Mouse (Mus musculus): ENCODE data around the gene Whrn. TPM values are rescaled to one million over a fixed set of nuclear protein-coding genes. Genes with fewer than 3 reads are reported as not detected.

Gene Whrn
- polyA plus RNA-seq, 1 experiment from 2014 or later, result 10.8 TPM

- Histone ChIP-seq H3K9me3 (replicated peaks) (no peaks in the 10 kb centered on the region), H3K9ac (no peak overlapping the region), H3K36me3 (no peaks in the 10 kb centered on the region), H3K4me1 (peaks cover 34% of the 10 kb centered on the region), H3K4me3 (no peak overlapping the region), H3K4me2 (replicated peaks) (no peak overlapping the region), H3K27me3 (peaks cover 16% of the 10 kb centered on the region), H3K27ac (no peak overlapping the region)
- 68% methylated on average over 3 of the region's 3 CpGs for WGBS
- no peak for ATAC-seq (ENCODE audit: low FRiP score)
These were observed 5.6 kb downstream of the Whrn start for GRCm38 (mm10) chr4:63490146-63490545.

DNA sequence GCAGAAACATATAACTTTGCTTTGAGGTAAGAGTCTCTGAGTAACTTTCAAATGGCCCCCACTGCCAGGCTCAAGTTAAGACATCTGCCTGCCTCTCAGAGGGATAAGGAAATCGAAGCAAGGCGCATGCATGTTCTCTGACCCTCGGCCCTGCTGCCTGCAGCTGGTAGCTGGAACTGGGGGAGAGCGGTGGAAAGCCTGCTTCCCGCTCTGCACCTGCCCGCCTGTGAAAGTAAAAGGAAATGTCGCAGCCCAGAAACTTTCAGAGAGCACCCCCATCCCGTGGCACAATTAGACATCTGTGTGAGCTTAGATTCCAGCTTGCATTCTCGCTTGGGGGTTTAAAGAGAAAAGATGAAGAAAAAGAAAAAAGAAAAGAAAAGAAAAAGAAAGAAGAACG is 6.1 kb downstream of the Whrn start:
- Histone ChIP-seq H3K36me3 (no peaks in the 10 kb centered on the region), H3K9ac (no peak overlapping the region), H3K9me3 (replicated peaks) (no peaks in the 10 kb centered on the region), H3K4me2 (replicated peaks) (no peak overlapping the region), H3K27ac (no peak overlapping the region), H3K4me1 (peaks cover 30% of the 10 kb centered on the region), H3K27me3 (peaks cover 11% of the 10 kb centered on the region), H3K4me3 (no peak overlapping the region)
- ATAC-seq (ENCODE audit: low FRiP score), result no peak
- 70% methylated on average over 10 of the region's 10 CpGs for WGBS

- WGBS, result 91% methylated on average over 2 of the region's 2 CpGs
- H3K4me2 ChIP-seq (replicated peaks), result no peak overlapping the region
- H3K27me3 ChIP-seq, result peaks cover 5% of the 10 kb centered on the region
- H3K27ac ChIP-seq, result no peak overlapping the region
- no peak overlapping the region for H3K4me3 ChIP-seq
- peaks cover 21% of the 10 kb centered on the region; the same call in 1 of the 2 replicates for H3K4me1 ChIP-seq
- H3K36me3 ChIP-seq, result no peaks in the 10 kb centered on the region
- no peak for ATAC-seq (ENCODE audit: low FRiP score)
- H3K9me3 ChIP-seq (replicated peaks), result no peaks in the 10 kb centered on the region
- no peak overlapping the region for H3K9ac ChIP-seq
These were observed 7.9 kb downstream of the Whrn start for GRCm38 (mm10) chr4:63487916-63488315.

GRCm38 (mm10) chr4:63487256-63487655 is 8.5 kb downstream of the Whrn start:
- Histone ChIP-seq H3K27ac (no peak overlapping the region), H3K9ac (no peak overlapping the region), H3K36me3 (no peaks in the 10 kb centered on the region), H3K27me3 (no peaks in the 10 kb centered on the region), H3K4me1 (peaks cover 14% of the 10 kb centered on the region; the same call in 1 of the 2 replicates), H3K9me3 (replicated peaks) (no peaks in the 10 kb centered on the region), H3K4me2 (replicated peaks) (no peak overlapping the region), H3K4me3 (no peak overlapping the region)
- WGBS, result 83% methylated on average over 6 of the region's 6 CpGs
- no peak for ATAC-seq (ENCODE audit: low FRiP score)

GRCm38 (mm10) chr4:63486523-63486922 is 9.3 kb downstream of the Whrn start:
- Histone ChIP-seq H3K4me1 (peaks cover 14% of the 10 kb centered on the region; the same call in 1 of the 2 replicates), H3K36me3 (no peaks in the 10 kb centered on the region), H3K9me3 (replicated peaks) (no peaks in the 10 kb centered on the region), H3K4me2 (replicated peaks) (no peak overlapping the region), H3K4me3 (no peak overlapping the region), H3K27ac (no peak overlapping the region), H3K9ac (no peak overlapping the region), H3K27me3 (no peaks in the 10 kb centered on the region)
- ATAC-seq (ENCODE audit: low FRiP score), result no peak
- 51% methylated on average over 4 of the region's 4 CpGs for WGBS

GRCm38 (mm10) chr4:63483741-63484140 is 12.1 kb downstream of the Whrn start:
- Histone ChIP-seq H3K9me3 (replicated peaks) (no peaks in the 10 kb centered on the region), H3K4me2 (replicated peaks) (no peak overlapping the region), H3K4me1 (peaks cover 21% of the 10 kb centered on the region), H3K27me3 (no peaks in the 10 kb centered on the region), H3K9ac (no peak overlapping the region), H3K27ac (no peak overlapping the region), H3K36me3 (no peaks in the 10 kb centered on the region), H3K4me3 (no peak overlapping the region)
- WGBS, result 46% methylated on average over 7 of the region's 7 CpGs
- no peak for ATAC-seq (ENCODE audit: low FRiP score)

DNA sequence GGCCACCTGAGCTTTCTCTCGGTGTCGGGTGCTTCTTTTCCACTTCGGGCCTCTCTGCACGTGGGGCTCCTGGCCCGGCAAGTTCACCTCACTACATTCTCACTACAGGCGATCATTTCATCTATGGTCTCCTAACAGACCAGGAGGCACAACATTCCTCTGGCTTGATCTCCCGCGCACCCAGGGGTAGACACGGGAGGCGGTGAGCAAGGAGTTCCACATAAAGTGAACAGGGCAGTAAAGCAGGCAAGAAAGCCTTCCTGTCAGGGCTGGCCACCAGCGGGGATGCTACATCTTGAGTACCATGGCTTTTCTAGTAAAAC is 15.0 kb downstream of the Whrn start:
- 44% methylated on average over 11 of the region's 11 CpGs for WGBS
- no peaks in the 10 kb centered on the region for H3K9me3 ChIP-seq (replicated peaks)
- H3K4me2 ChIP-seq (replicated peaks), result no peak overlapping the region
- H3K4me3 ChIP-seq, result no peak overlapping the region
- peaks cover 21% of the 10 kb centered on the region for H3K4me1 ChIP-seq
- H3K27me3 ChIP-seq, result no peaks in the 10 kb centered on the region
- H3K27ac ChIP-seq, result peak overlapping the region; percentile 41
- H3K9ac ChIP-seq, result no peak overlapping the region
- H3K36me3 ChIP-seq, result no peaks in the 10 kb centered on the region
- no peak for ATAC-seq (ENCODE audit: low FRiP score)

DNA sequence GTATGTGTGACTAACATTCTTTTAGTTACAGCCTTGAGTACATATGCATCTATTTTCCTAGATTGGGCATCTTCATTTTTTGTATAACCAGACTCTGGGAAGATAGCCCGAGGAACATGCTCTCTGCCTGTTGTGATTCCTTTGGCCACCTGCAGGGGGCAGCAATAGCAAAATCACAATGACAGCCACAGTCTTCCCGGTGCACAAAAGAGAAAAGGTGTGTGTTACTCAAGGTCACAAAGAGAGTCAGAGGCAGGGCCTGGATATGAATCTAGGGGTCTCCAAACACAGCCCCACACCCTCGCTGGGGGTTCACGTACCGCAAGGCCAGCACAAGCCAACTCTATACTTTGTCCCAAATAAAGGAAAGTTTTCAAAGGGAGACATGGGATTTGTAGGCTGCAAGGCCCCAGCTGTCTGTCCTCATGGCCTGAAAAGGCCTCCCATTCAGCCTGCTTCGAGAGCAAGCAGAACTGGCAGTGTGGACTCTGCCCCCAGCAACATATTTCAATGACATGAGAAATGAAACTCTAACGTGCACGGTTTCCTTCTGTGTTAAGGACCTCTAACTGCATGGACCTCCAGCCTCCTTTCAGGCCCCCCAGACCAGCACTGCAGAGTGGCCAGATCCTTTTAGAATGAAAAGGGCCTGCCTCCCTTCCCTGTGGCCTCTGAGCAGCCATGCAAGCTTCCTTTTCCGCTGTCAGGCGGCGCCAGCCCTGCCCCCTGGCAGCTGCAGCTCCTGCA is 15.5 kb downstream of the Whrn start:
- peak overlapping the region; percentile 41 for H3K27ac ChIP-seq
- peak; percentile 65 for ATAC-seq (ENCODE audit: low FRiP score)
- H3K9me3 ChIP-seq (replicated peaks), result no peaks in the 10 kb centered on the region
- no peaks in the 10 kb centered on the region for H3K27me3 ChIP-seq
- peaks cover 25% of the 10 kb centered on the region for H3K4me1 ChIP-seq
- no peak overlapping the region for H3K4me3 ChIP-seq
- no peak overlapping the region for H3K4me2 ChIP-seq (replicated peaks)
- H3K9ac ChIP-seq, result no peak overlapping the region
- WGBS, result 29% methylated on average over 11 of the region's 11 CpGs
- no peaks in the 10 kb centered on the region for H3K36me3 ChIP-seq

- H3K9ac ChIP-seq, result no peak overlapping the region
- H3K4me1 ChIP-seq, result peaks cover 33% of the 10 kb centered on the region
- H3K27me3 ChIP-seq, result no peaks in the 10 kb centered on the region
- no peak overlapping the region for H3K27ac ChIP-seq
- WGBS, result 77% methylated on average over 7 of the region's 7 CpGs
- H3K4me3 ChIP-seq, result no peak overlapping the region
- no peak overlapping the region for H3K4me2 ChIP-seq (replicated peaks)
- no peaks in the 10 kb centered on the region for H3K36me3 ChIP-seq
- H3K9me3 ChIP-seq (replicated peaks), result no peaks in the 10 kb centered on the region
- ATAC-seq (ENCODE audit: low FRiP score), result no peak
These were observed 17.8 kb downstream of the Whrn start for GRCm38 (mm10) chr4:63478036-63478435.

- no peak for ATAC-seq (ENCODE audit: low FRiP score)
- no peak overlapping the region for H3K4me2 ChIP-seq (replicated peaks)
- no peaks in the 10 kb centered on the region for H3K9me3 ChIP-seq (replicated peaks)
- no peak overlapping the region for H3K9ac ChIP-seq
- H3K4me1 ChIP-seq, result peaks cover 33% of the 10 kb centered on the region
- H3K36me3 ChIP-seq, result no peaks in the 10 kb centered on the region
- H3K4me3 ChIP-seq, result no peak overlapping the region
- 93% methylated on average over 6 of the region's 6 CpGs for WGBS
- no peak overlapping the region for H3K27ac ChIP-seq
- H3K27me3 ChIP-seq, result no peaks in the 10 kb centered on the region
These were observed 18.9 kb downstream of the Whrn start for GRCm38 (mm10) chr4:63476891-63477290.

GRCm38 (mm10) chr4:63475208-63475607 is 20.6 kb downstream of the Whrn start:
- WGBS, result 57% methylated on average over 3 of the region's 3 CpGs
- Histone ChIP-seq H3K27me3 (no peaks in the 10 kb centered on the region), H3K4me2 (replicated peaks) (no peak overlapping the region), H3K36me3 (no peaks in the 10 kb centered on the region), H3K9ac (no peak overlapping the region), H3K27ac (no peak overlapping the region), H3K4me1 (peaks cover 26% of the 10 kb centered on the region), H3K9me3 (replicated peaks) (no peaks in the 10 kb centered on the region), H3K4me3 (no peak overlapping the region)
- ATAC-seq (ENCODE audit: low FRiP score), result no peak

DNA sequence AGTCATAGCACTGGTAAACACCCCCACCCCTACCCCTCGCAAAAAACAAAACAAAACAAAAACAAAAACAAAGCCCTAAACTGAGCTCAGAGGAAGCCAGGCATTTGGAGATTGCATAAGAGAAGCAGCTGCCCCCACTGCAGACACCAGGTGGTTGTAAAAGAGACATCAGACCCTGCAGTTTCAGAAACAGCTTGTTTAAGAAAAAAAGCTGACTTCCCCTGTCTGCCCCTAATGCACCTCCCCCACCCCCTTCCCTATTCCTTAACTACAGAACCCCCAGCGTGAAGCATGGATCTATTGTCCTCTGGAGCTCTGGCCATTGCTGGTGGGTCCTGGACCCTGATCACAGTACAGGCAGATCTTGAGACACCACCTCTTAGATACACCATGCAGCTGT is 21.4 kb downstream of the Whrn start:
- ATAC-seq (ENCODE audit: low FRiP score), result 0 out of 2 replicates have a peak, but pooled peaks have one; percentile 11
- Histone ChIP-seq H3K9me3 (replicated peaks) (no peaks in the 10 kb centered on the region), H3K4me3 (no peak overlapping the region), H3K27me3 (no peaks in the 10 kb centered on the region), H3K27ac (no peak overlapping the region), H3K9ac (no peak overlapping the region), H3K4me2 (replicated peaks) (no peak overlapping the region), H3K36me3 (no peaks in the 10 kb centered on the region), H3K4me1 (peaks cover 25% of the 10 kb centered on the region)
- WGBS, result 15% methylated on average over 2 of the region's 2 CpGs

GRCm38 (mm10) chr4:63467338-63467737 is 28.5 kb downstream of the Whrn start:
- no peak for ATAC-seq (ENCODE audit: low FRiP score)
- WGBS, result 36% methylated on average over 9 of the region's 10 CpGs
- Histone ChIP-seq H3K4me2 (replicated peaks) (no peak overlapping the region), H3K4me3 (no peak overlapping the region), H3K4me1 (peaks cover 10% of the 10 kb centered on the region; the same call in 1 of the 2 replicates), H3K36me3 (0 out of 2 replicates have a peak, but pooled peaks cover 5% of the 10 kb centered on the region), H3K9ac (no peak overlapping the region), H3K27ac (no peak overlapping the region), H3K9me3 (replicated peaks) (no peaks in the 10 kb centered on the region), H3K27me3 (no peaks in the 10 kb centered on the region; the same call in 1 of the 2 replicates)

Measured in hindbrain, embryonic 12.5 days (tissue).